Mouse (Mus musculus) splenic B cell, adult 2 months (primary cell): ENCODE data around the gene Emx2.

Experiments
- DNase-seq: peaks from one replicate; pipeline ENCODE4 v3.0.0-alpha.2; 2011; ENCODE audit warnings: low read depth, low spot score
- H3K27me3 ChIP-seq: 2 replicates; pipeline ENCODE4 v1.6.1; 2012; ENCODE audit warnings: mild to moderate bottlenecking, low read length, moderate library complexity, mixed read lengths; ENCODE audit not compliant: control insufficient read depth, poor library complexity, insufficient read depth, severe bottlenecking
- H3K36me3 ChIP-seq: 2 replicates; pipeline ENCODE4 v1.6.1; 2012; ENCODE audit warnings: mild to moderate bottlenecking, low read length, moderate library complexity, mixed read lengths; ENCODE audit not compliant: control insufficient read depth, poor library complexity, insufficient read depth, severe bottlenecking

Emx2 gene

DNA sequence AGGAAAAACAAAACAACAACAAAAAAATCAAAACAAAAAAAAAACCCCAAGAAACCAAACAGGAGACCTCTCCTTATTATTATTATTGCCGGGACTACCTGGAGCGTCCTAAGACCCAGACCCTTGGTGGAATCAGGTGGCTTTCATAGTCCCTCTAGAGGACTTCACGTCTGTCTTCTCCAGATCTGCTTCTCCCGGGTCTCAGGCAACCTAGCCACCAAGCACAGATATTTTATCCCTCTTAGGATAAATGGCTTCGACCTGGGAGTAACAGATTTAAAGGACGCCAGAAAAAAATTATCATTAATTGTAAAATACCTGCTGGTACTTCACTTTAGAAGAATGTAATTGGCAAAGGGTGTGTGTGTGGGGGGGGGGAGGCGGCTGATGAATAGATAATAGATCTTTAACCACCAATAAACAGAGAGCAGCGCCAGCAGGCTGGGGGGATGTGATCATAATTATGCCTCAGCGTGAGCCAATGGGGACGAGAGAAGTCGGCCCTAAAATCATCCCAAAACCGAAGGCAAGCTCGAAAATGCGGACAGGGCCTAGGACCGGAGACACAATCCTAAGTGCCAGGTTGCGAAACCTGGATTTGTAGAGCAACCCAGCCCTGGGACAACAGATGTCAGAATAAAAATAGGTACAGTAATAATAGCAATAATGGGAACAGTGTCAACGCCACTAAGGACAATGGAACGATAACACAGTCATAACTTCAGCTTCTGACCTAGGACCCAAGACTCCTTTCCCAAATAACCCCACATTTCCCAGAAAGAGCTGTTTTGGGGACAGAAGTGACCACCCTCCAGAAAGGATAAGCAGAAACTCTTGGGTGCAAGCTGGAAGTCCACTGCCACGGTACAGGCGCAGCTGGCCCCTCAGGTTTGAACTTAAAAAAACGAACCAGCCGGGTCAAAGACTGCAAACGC, 894 bp upstream of the Emx2 start:
- no peaks in the 10 kb centered on the region for H3K36me3 ChIP-seq
- DNase-seq = no peak
- no peaks in the 10 kb centered on the region; the same call in 1 of the 2 replicates for H3K27me3 ChIP-seq

DNA sequence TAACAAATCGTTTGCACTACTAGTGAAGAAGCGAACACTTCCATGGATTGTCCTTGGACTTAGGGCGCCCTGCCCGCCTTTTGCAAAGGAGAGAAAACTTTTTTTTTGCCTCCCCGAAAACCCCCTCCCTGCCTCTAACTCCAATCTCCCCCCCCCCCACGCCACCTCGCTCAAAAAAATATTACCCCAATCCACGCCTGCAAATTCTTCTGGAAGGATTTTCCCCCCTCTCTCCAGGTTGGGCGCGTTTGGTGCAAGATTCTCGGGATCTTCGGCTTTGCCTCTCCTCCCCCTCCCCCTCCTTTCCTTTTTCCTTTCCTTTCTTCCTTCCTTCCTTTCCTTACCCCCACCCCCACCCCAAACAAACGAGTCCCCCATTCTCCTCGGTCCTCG, 567 bp downstream of the Emx2 start:
- H3K27me3 ChIP-seq = no peaks in the 10 kb centered on the region; the same call in 1 of the 2 replicates
- no peaks in the 10 kb centered on the region for H3K36me3 ChIP-seq
- no peak for DNase-seq

DNA sequence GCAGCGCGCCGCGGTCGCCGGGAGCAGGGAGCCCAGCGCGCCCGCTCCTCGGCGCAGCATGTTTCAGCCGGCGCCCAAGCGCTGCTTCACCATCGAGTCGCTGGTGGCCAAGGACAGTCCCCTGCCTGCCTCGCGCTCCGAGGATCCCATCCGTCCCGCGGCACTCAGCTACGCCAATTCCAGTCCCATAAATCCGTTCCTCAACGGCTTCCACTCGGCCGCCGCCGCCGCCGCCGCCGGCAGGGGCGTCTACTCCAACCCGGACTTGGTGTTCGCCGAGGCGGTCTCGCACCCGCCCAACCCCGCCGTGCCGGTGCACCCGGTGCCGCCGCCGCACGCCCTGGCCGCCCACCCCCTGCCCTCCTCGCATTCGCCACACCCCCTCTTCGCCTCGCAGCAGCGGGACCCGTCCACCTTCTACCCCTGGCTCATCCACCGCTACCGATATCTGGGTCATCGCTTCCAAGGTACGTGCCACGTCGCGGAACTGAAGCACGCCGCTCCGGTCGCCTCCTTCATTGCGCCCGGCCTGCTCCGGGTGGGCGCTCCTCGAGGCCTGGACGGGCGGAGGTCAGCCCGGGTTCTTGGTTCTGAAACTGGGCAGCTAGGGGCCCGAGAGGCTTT, 1.1 kb downstream of the Emx2 start:
- H3K27me3 ChIP-seq = no peaks in the 10 kb centered on the region; the same call in 1 of the 2 replicates
- no peak for DNase-seq
- no peaks in the 10 kb centered on the region for H3K36me3 ChIP-seq

DNA sequence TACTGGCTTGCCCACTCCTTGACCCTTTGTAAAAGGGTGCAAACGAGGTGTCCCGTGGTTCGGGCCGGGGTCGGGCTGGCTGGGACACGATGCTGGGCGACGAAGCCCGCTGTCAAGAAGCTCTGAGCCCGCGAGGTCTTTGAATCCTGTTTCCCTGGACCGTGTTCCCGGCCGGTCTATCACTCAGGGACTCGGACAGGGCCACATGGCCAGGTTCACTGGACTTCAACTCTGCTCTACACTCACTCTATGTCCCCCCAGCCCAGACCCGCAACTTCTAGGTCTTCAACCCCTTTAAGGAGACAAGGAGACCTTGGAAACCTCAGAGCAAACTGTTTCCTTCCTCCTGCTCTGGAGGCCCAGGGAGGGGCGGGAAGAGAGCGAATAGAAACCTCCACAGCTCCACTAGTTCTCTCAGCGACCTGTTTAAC, 1.7 kb downstream of the Emx2 start:
- H3K27me3 ChIP-seq = no peaks in the 10 kb centered on the region; the same call in 1 of the 2 replicates
- no peak for DNase-seq
- no peaks in the 10 kb centered on the region for H3K36me3 ChIP-seq

DNA sequence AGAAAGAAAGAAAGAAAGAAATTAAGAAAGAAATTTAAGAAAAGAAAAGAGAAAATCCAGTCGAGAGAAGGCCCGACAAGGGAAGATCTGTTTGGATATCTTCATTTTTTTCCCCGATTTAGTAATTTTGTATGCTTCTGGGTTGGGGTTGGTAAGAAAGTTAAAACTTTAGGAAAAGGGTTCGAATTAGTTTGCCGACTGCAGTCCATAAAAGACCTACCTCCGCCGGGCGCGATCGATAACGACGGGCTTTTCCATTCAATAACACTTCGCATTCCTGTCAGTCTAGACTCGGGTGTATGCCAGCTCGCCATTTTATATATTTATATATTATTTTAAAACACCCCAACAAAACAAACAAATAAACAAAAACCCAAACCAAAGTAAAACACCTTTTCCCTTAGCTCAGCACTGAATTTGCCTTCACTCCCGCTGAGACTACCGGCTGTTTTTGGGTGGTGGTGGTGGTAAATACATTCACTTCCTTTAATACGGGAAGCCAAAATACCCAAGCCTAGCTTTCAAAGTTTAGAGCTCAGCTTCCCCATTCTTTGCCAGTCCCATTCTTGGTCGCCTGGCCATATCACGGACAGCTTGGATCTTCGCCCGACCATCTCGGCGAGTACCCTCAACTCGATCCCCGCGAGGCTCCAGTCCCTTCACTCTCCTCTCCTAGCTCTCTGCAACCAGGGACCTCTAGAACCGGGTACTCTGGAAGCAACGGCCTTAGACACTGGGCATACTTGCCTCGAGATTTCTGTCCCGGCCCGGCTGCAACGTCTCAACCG, 2.4 kb downstream of the Emx2 start:
- Histone ChIP-seq H3K36me3 (no peaks in the 10 kb centered on the region), H3K27me3 (no peaks in the 10 kb centered on the region; the same call in 1 of the 2 replicates)
- DNase-seq = peak; percentile 36

DNA sequence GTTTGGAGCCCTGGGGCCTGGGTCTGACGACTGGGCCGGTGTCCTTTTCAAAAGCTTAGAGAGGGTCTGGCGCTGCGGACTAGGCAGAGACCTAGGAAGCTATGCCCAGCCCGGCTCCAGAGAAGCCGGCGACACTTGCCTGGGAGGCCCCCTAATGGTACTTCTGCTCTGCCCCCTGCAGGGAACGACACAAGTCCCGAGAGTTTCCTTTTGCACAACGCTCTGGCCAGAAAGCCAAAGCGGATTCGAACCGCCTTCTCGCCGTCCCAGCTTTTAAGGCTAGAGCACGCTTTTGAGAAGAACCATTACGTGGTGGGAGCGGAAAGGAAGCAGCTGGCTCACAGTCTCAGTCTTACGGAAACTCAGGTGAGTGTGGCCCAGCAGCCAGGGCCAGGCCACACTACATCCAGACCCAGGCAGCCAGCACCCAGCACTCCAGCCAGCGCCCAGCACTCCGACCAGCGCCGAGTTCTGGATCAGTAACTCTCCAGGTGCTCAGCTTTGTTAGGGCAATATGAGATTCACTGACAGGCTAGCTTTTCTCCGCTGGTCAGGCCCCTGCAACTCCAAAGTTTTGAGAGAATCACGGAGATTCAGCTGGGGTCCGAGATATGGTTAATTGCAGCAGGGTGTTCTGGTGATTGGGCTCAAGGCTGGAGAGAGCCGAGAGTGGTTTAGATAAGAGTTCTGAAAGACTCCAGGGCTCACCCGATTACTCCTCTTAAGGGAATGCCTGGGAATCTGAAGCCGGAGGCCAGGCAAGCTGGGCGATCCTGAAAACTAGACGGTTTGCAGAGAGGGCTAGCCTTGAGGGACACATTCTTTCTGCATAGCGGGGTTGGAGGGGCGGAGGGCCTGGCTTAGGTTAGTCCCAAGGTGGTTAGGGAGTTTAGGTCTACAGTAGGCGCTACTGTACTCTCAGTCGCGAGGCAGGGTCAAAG, 3.6 kb downstream of the Emx2 start:
- peak; percentile 14 for DNase-seq
- H3K36me3 ChIP-seq = no peaks in the 10 kb centered on the region
- no peaks in the 10 kb centered on the region; the same call in 1 of the 2 replicates for H3K27me3 ChIP-seq

DNA sequence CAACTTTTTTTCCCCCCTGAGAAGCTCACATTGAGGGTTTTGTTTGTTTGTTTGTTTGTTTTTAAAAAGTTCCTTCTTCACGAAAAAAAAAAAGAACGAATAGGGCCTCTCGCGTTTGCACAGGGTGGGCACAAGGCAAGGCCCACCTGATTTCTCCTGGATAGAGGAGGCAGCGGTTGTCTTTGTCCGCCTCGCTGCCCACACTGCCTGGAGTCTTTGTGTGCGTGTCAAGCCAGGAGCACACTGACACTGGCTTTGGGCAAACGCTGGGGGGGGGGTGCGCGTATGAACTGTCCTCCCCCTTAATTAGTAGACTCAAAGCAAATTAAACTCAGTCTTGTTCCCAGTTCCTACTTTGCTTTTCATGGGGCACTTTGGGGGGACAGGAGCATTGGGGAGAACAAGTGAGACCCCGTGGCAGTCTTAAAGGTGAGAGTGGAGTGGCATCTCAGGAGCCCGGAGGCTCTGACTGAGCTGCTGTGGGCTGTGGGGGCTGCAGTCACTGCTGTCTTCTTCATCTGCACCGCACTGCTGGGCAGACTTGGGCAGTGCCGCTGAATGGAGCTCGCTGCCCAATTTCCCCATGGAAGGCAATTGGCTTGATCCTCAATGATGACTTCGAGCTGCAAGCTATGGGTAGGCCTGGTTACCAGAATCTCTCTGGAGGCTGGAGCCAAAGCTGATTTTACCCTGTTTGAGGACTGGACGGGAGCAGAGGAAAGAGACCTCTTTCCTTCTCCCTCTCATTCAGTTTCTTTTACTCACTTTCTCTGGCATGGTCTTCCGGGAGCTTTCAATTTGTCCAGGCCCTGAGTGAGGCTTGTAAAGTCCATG, 4.5 kb downstream of the Emx2 start:
- Histone ChIP-seq H3K36me3 (no peaks in the 10 kb centered on the region), H3K27me3 (no peaks in the 10 kb centered on the region; the same call in 1 of the 2 replicates)
- no peak for DNase-seq

DNA sequence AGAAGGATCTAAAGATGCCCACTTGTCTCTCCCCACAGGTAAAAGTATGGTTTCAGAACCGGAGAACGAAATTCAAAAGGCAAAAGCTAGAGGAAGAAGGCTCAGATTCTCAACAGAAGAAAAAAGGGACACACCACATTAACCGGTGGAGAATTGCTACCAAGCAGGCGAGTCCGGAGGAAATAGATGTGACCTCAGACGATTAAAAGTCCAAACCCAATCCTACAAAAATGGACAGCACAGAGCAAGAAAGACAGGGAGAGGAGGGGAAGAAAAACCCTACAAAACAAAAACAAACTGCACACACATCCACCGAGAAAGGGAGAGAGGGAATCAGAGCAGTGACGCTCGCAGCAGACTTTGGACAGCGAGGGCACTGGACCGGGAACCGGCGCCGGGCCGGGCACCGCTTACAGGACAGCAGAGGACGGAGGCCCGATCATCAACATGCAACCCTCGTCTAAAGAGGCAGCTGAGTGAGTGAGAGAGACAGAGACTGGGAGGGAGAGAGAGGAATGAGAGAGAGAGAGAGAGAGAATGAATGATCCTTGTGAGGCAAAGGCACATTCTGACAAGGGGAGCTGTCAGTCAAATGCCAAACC, 5.8 kb downstream of the Emx2 start:
- Histone ChIP-seq H3K27me3 (no peaks in the 10 kb centered on the region; the same call in 1 of the 2 replicates), H3K36me3 (no peaks in the 10 kb centered on the region)
- no peak for DNase-seq

DNA sequence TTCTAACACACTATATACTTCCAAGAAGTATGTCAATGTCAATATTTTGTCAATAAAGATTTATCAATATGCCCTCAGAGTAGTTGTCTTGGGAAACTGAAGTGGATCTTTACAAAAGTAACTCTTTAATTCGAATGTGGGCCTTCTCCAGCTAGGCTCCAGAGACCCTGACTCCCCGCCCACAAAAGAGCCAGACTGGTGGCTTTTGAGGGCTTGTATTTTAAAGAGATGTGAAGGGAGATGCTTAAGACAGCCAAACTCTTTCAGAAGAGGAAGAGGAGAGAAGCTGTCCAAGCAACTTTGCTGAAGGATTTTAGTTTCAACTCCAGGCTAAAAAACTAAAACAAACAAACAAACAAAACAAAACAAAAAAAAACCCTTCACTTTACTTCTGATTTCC, 7.1 kb downstream of the Emx2 start:
- H3K27me3 ChIP-seq = no peaks in the 10 kb centered on the region
- DNase-seq = no peak

DNA sequence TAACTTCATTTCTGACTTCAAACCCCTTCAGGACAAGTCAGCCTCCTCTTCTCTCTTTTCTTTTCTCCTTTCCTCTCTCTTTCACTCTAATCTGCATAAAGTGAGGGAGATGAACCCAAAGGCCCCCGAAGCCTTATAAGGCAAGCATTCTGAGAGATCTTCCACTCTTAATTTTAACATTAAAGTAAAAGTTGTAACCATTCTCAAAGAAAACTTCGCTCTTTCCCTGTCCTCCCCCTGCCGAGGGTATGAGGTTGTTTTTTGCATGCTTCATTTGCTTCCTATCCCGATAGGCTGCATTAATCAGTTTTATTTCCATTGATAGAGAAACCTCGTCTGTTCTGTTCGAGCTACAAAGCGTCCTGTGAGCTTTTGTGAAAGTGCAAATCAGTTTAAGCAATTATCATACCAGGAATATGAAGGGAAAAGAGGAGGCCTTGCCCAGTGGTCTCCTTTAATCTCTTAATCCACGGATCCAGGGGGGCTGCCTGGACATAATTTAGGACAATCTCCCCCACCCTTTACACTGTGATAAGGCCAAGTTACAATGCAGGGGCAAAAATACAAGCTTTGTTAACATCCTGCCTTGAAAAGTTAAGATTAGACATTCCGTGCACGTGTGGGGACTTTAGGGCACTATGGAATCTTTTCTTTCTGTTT, 7.7 kb downstream of the Emx2 start:
- Histone ChIP-seq H3K27me3 (no peaks in the 10 kb centered on the region), H3K36me3 (no peaks in the 10 kb centered on the region)
- DNase-seq = no peak

More for the DNA sequence above, 7.1 kb downstream of the Emx2 start:
- H3K36me3 ChIP-seq = no peaks in the 10 kb centered on the region

DNA sequence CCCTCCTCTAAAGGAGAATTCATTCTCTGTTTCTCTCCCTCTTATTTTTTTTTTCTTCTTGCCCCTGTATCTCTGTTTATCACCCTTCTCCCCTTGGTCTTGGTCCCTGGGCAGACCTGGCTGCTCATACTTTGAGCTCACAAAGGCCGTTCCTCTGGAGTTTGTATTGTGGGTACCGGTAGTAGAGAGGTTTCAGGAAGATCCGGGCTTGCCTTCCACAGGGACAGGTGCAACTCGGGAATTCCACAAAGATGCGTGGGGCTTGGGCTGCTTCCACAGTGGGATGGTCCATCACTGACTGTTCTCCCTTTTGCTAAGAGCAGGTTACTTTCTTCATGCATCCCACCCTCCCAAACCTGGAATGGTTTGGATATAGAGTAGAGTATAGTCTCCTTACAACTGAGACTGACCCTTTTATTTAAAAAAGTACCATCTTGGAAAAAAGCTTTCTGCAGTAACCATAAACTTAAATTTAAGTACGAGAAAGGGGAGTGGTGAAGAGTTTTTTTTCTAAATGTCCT, 8.3 kb downstream of the Emx2 start:
- no peaks in the 10 kb centered on the region for H3K27me3 ChIP-seq
- no peak for DNase-seq
- no peaks in the 10 kb centered on the region for H3K36me3 ChIP-seq

DNA sequence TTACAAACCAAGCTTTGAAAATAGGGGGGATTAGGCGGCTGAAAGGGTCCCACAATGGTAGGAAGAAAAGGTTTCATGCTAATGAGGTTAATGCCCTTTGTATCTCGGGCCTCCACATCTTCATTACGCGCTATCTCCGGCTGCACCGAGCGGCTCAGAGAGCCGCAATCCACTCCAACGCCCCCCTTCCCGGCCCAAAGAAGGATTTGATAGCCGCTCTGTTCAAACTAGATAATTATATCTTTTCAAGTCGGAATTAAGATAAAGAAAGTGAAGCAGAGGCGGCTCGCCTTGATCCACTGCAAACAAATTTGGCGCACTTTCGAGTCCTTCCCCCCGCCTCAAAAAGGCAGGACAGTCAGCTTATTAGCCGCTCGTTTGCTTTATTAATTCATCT, 8.8 kb downstream of the Emx2 start:
- no peak for DNase-seq
- H3K36me3 ChIP-seq = no peaks in the 10 kb centered on the region
- H3K27me3 ChIP-seq = no peaks in the 10 kb centered on the region
